Mouse (Mus musculus): ENCODE data around the gene Gnb2. TPM values are rescaled to one million over a fixed set of nuclear protein-coding genes. Genes with fewer than 3 reads are reported as not detected.

Gnb2 gene
- polyA plus RNA-seq (2014; fragmentation: Nextera tagmentation; extraction: Ambion mirVana) = 306 and 319 TPM in 2 replicates

DNA sequence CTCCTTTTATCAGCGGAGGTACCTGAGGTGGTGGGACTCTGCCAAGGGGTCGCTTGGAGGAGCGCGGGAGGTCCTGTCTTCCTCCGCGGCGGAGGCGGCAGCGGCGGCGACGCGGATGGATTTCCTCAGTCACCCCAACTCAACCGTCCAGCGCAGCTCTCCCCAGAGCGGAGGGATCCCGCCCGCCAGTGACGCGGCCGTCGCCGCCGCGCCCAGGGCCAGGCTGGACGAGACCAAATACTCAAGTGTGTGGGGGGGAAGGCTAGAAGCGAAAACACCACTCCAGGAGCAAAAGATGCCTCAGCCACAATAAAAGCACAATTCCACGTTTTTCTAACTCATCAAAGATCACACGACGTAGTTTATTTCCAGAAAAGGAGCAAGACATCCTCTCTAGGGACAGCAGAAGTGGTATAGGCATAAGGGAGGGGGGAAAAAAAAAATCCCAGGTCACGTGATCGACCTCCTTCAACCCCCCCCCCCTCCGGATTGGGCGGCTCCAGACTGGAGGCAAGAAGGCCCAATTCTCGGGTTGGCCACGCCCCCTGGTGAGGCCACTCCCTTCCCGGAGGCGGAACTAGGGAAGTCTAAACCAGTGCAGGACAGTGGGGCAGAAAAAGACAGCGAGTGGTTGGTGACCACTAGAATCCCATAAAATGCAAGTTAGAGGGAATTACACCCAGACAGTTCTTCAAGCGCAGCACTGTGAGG lies at the start of gene Gnb2, which contains the start of gene Epo:
Gene Gnb2, minus strand, starts transcription at position 394 of the 711 bp plus-strand sequence.
Gene Epo, minus strand, starts transcription at position 126 of the 711 bp plus-strand sequence.
- Histone ChIP-seq H3K9me3 (ENCODE audit: control insufficient read depth, low read length) (no peaks in the 10 kb centered on the region), H3K27ac (ENCODE audit: low read depth, low read length) (peak within 1 kb of the TSS; percentile 84), H3K27me3 (replicated peaks; ENCODE audit: control insufficient read depth, insufficient read depth, low read length) (no peaks in the 10 kb centered on the region), H3K4me1 (replicated peaks; ENCODE audit: control insufficient read depth, insufficient read depth, low read length) (peaks cover 16% of the 10 kb centered on the region), H3K4me2 (peak within 1 kb of the TSS; percentile 100), H3K9ac (ENCODE audit: low read depth, low read length) (peak within 1 kb of the TSS; percentile 93), H3K36me3 (ENCODE audit: control insufficient read depth, insufficient read depth, low read length) (peaks cover 17% of the 10 kb centered on the region), H3K4me3 (ENCODE audit: low read depth, low read length) (peak within 1 kb of the TSS; percentile 84)
- under 1% methylated on average over 40 of the region's 40 CpGs for WGBS
- ATAC-seq (replicated peaks; ENCODE audit: low FRiP score) (peak; percentile 82), DNase-seq (ENCODE audit: low spot score) (peak; percentile 97)

DNA sequence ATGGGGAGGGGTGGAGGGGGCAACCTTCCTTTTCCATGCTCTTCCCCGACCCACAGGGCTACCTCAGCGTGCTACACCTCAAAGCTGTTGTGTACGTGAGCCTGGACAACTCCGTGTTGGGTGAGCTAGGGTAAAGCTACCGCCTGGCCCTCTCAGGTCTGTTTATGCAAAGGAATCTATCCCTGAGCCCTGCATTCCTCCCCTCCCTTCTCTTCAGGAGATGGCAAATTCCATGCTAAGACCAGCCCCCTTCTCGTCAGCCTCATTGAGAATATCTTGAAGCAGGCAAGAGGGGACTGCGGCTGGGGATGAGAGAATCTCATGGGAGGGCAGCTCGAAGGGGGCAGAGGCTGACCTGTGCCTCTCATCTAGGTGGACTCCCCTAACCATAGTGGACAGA lies 49.4 kb upstream of the Gnb2 start:
- ATAC-seq (replicated peaks; ENCODE audit: low FRiP score) (no peak), DNase-seq (ENCODE audit: low spot score) (no peak)
- Histone ChIP-seq H3K4me2 (no peak overlapping the region), H3K27me3 (replicated peaks; ENCODE audit: control insufficient read depth, insufficient read depth, low read length) (peaks cover 15% of the 10 kb centered on the region), H3K36me3 (ENCODE audit: control insufficient read depth, insufficient read depth, low read length) (peaks cover 3% of the 10 kb centered on the region; the same call in 1 of the 2 replicates), H3K4me1 (replicated peaks; ENCODE audit: control insufficient read depth, insufficient read depth, low read length) (peaks cover 6% of the 10 kb centered on the region), H3K9me3 (ENCODE audit: control insufficient read depth, low read length) (no peaks in the 10 kb centered on the region), H3K27ac (ENCODE audit: low read depth, low read length) (no peak overlapping the region), H3K4me3 (ENCODE audit: low read depth, low read length) (no peak overlapping the region), H3K9ac (ENCODE audit: low read depth, low read length) (no peak overlapping the region)
- 46% methylated on average over 8 of the region's 8 CpGs for WGBS

DNA sequence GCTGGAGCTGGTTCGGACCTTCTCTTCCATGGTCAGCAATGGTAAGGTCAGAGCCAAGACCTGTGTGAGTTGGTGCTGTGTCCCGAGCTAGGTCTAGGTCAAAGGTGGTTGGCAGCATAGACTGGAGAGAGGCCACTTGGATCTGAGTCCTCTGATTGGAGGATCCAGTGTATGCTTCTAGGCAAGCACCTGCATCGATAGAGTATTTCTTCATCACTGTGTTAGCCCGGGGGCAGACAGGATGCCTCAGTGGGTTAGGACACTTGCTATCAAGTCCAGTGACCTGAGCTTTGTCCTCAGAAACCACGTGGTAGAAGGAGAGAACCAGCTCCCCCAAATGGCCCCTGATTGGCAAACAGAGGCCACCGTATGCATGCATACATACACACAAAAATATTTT lies 46.9 kb upstream of the Gnb2 start:
- H3K27ac ChIP-seq (ENCODE audit: low read depth, low read length) = no peak overlapping the region
- peaks cover 4% of the 10 kb centered on the region; the same call in 1 of the 2 replicates for H3K36me3 ChIP-seq (ENCODE audit: control insufficient read depth, insufficient read depth, low read length)

DNA sequence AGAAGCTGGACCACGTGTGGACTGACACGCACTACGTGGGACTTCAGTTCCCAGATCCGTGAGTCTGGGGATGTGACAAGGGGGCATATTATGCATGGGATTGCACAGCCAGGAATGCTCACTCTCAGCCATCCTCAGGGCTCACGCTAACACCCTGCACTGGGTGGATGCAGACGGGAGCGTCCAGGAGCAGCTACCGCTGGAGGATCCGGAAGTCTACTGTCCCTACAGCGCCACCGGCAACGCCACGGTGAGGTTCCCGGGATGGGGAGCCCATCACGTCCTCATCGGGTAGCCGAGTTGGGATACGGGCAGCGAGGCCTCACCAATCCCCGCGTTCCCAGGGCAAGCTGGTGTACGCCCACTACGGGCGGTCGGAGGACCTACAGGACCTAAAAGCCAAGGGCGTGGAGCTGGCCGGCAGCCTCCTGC lies 41.2 kb upstream of the Gnb2 start:
- Histone ChIP-seq H3K4me2 (peak overlapping the region; percentile 55), H3K9ac (ENCODE audit: low read depth, low read length) (no peak overlapping the region), H3K9me3 (ENCODE audit: control insufficient read depth, low read length) (no peaks in the 10 kb centered on the region), H3K4me3 (ENCODE audit: low read depth, low read length) (peak overlapping the region; percentile 14; the same call in 1 of the 2 replicates), H3K4me1 (replicated peaks; ENCODE audit: control insufficient read depth, insufficient read depth, low read length) (peaks cover 23% of the 10 kb centered on the region), H3K27me3 (replicated peaks; ENCODE audit: control insufficient read depth, insufficient read depth, low read length) (no peaks in the 10 kb centered on the region), H3K36me3 (ENCODE audit: control insufficient read depth, insufficient read depth, low read length) (peaks cover 7% of the 10 kb centered on the region; the same call in 1 of the 2 replicates), H3K27ac (ENCODE audit: low read depth, low read length) (no peak overlapping the region)
- no peak for ATAC-seq (replicated peaks; ENCODE audit: low FRiP score)
- DNase-seq (ENCODE audit: low spot score) = no peak
- WGBS = 20% methylated on average over 27 of the region's 27 CpGs

More for the DNA sequence above, 46.9 kb upstream of the Gnb2 start:
- 57% methylated on average over 6 of the region's 6 CpGs for WGBS
- Histone ChIP-seq H3K27me3 (replicated peaks; ENCODE audit: control insufficient read depth, insufficient read depth, low read length) (peaks cover 15% of the 10 kb centered on the region), H3K4me2 (no peak overlapping the region), H3K9ac (ENCODE audit: low read depth, low read length) (no peak overlapping the region), H3K9me3 (ENCODE audit: control insufficient read depth, low read length) (no peaks in the 10 kb centered on the region), H3K4me3 (ENCODE audit: low read depth, low read length) (no peak overlapping the region), H3K4me1 (replicated peaks; ENCODE audit: control insufficient read depth, insufficient read depth, low read length) (peaks cover 6% of the 10 kb centered on the region)
- DNase-seq (ENCODE audit: low spot score) (no peak), ATAC-seq (replicated peaks; ENCODE audit: low FRiP score) (no peak)

DNA sequence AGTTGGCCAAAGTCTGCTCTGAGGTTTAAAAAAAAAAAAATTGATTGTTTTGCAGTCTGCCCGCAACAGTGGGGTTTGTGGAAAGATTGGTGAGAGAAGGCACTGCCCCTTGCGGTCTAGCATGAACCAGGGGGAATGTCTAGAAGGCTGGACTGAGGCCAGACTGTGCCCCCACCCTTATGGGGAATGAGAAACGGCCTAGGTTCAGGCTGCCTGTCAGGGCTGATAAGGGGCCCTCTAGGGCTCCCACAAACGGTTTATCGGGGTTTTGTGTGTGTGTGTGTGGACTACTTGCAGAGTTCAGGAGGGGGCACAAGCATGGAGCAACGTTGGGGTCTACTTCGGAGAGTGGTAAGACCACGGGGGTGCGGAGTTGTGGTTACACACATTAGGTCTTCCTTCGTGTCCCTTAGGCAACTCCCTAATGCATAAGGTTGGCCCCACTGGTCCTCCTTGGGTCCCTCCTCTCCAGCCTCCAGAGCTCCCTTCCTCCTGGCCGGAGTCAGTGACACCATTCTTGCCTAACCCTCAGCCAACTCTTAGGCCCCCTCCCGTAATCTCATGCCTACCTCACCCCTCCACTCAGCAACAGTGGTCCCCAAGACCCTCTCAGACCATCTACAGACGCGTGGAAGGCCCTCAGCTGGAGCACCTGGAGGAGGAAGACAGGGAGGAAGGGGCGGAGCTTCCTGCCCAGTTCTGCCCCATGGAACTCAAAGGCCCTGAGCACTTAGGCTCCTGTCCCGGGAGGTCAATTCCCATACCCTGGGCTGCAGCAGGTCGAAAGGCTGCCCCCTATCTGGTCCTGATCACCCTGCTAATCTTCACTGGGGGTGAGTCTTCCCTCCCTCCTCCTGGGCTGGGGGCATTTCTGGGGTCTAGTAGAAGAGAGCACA lies 37.6 kb upstream of the Gnb2 start:
- peak overlapping the region; percentile 71 for H3K9ac ChIP-seq (ENCODE audit: low read depth, low read length)
- H3K4me1 ChIP-seq (replicated peaks; ENCODE audit: control insufficient read depth, insufficient read depth, low read length) = peaks cover 32% of the 10 kb centered on the region
- H3K27me3 ChIP-seq (replicated peaks; ENCODE audit: control insufficient read depth, insufficient read depth, low read length) = no peaks in the 10 kb centered on the region
- peak overlapping the region; percentile 91 for H3K27ac ChIP-seq (ENCODE audit: low read depth, low read length)
- peaks cover 3% of the 10 kb centered on the region; the same call in 1 of the 2 replicates for H3K36me3 ChIP-seq (ENCODE audit: control insufficient read depth, insufficient read depth, low read length)
- ATAC-seq (replicated peaks; ENCODE audit: low FRiP score) (peak; percentile 94), DNase-seq (ENCODE audit: low spot score) (peak; percentile 72)
- H3K4me3 ChIP-seq (ENCODE audit: low read depth, low read length) = peak overlapping the region; percentile 58
- 31% methylated on average over 17 of the region's 17 CpGs for WGBS
- H3K9me3 ChIP-seq (ENCODE audit: control insufficient read depth, low read length) = no peaks in the 10 kb centered on the region
- peak overlapping the region; percentile 95 for H3K4me2 ChIP-seq

DNA sequence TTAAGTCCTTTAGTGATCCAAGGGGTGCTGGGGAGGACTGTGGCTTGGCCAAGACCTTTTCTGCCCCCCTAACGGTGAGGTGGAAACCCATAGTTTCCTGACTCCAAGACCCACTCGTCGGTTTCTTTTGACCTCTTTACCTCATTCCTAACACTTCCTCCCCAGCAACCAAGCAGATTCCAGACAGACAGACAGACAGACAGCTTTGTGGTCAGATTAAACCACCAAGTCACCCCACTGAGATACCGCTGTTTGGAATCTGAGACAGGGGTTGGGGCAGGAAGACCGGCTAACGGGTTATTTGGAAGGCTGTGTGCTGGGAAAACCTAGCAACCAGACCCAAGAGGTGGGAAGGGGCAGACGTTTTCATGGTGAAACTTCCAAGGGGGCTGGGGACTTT lies 36.9 kb upstream of the Gnb2 start:
- H3K27ac ChIP-seq (ENCODE audit: low read depth, low read length) = peak overlapping the region; percentile 91
- H3K27me3 ChIP-seq (replicated peaks; ENCODE audit: control insufficient read depth, insufficient read depth, low read length) = no peaks in the 10 kb centered on the region
- H3K4me1 ChIP-seq (replicated peaks; ENCODE audit: control insufficient read depth, insufficient read depth, low read length) = peaks cover 32% of the 10 kb centered on the region
- peaks cover 3% of the 10 kb centered on the region; the same call in 1 of the 2 replicates for H3K36me3 ChIP-seq (ENCODE audit: control insufficient read depth, insufficient read depth, low read length)
- peak; percentile 49 for DNase-seq (ENCODE audit: low spot score)
- peak overlapping the region; percentile 95 for H3K4me2 ChIP-seq
- no peak for ATAC-seq (replicated peaks; ENCODE audit: low FRiP score)
- WGBS = 25% methylated on average over 7 of the region's 7 CpGs
- H3K9ac ChIP-seq (ENCODE audit: low read depth, low read length) = peak overlapping the region; percentile 67
- H3K9me3 ChIP-seq (ENCODE audit: control insufficient read depth, low read length) = no peaks in the 10 kb centered on the region
- peak overlapping the region; percentile 58 for H3K4me3 ChIP-seq (ENCODE audit: low read depth, low read length)

DNA sequence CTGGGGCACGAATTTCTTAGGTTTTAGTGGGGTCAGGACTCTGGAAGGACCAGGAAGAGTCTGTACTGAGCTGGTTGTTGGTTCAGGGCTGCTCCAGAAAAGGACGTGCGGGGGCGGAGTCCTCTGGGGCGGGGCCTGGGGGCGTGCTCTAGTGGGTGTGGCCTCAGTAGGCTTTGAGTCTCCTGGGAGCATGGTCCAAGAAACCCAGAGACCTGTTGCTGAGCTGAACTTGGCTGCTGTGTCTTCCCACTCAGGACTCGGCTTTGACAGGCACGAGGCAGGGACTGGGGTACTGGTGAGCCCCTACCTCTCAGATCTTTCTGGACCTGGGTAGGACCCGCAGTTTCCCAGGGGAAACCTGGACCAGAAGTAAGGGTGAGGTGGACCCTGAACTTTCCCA lies 36.4 kb upstream of the Gnb2 start, which contains the start of gene Tfr2:
Gene Tfr2, plus strand, starts transcription at position 176 of the 400 bp plus-strand sequence.
- Histone ChIP-seq H3K4me3 (ENCODE audit: low read depth, low read length) (peak within 1 kb of the TSS; percentile 58), H3K4me1 (replicated peaks; ENCODE audit: control insufficient read depth, insufficient read depth, low read length) (peaks cover 32% of the 10 kb centered on the region)
- ATAC-seq (replicated peaks; ENCODE audit: low FRiP score) = peak; percentile 82

DNA sequence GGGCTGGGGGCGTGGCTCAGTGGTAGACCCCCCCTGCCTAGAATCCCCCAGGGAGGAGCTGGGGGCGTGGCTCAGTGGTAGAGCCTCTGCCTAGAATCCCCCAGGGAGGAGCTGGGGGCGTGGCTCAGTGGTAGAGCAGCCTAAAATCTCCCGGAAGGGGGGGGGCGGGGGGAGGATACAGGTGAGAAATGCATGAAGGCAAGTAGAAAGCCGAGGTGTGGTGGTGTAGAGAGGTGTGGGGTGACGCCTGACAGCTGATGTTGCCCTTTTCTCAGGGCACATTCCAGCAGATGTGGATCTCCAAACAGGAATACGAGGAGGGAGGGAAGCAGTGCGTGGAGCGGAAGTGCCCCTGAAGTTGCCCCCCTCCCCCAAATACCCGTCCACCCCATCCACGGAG lies 35.7 kb upstream of the Gnb2 start:
- H3K27ac ChIP-seq (ENCODE audit: low read depth, low read length) = peak overlapping the region; percentile 48; the same call in 1 of the 2 replicates

More for the DNA sequence above, 36.4 kb upstream of the Gnb2 start, which contains the start of gene Tfr2:
- Histone ChIP-seq H3K9ac (ENCODE audit: low read depth, low read length) (peak within 1 kb of the TSS; percentile 67), H3K36me3 (ENCODE audit: control insufficient read depth, insufficient read depth, low read length) (no peaks in the 10 kb centered on the region; the same call in 1 of the 2 replicates), H3K4me2 (peak within 1 kb of the TSS; percentile 95), H3K9me3 (ENCODE audit: control insufficient read depth, low read length) (no peaks in the 10 kb centered on the region), H3K27ac (ENCODE audit: low read depth, low read length) (peak within 1 kb of the TSS; percentile 91), H3K27me3 (replicated peaks; ENCODE audit: control insufficient read depth, insufficient read depth, low read length) (no peaks in the 10 kb centered on the region)
- 13% methylated on average over 9 of the region's 9 CpGs for whole genome bisulfite sequencing
- peak; percentile 84 for DNase-seq (ENCODE audit: low spot score)

More for the DNA sequence above, 35.7 kb upstream of the Gnb2 start:
- ATAC-seq (replicated peaks; ENCODE audit: low FRiP score) (no peak), DNase-seq (ENCODE audit: low spot score) (no peak)
- H3K9me3 ChIP-seq (ENCODE audit: control insufficient read depth, low read length) = no peaks in the 10 kb centered on the region
- H3K9ac ChIP-seq (ENCODE audit: low read depth, low read length) = 0 out of 2 replicates have a peak overlapping the region, but pooled peaks have one; percentile 67
- H3K36me3 ChIP-seq (ENCODE audit: control insufficient read depth, insufficient read depth, low read length) = no peaks in the 10 kb centered on the region
- H3K4me1 ChIP-seq (replicated peaks; ENCODE audit: control insufficient read depth, insufficient read depth, low read length) = peaks cover 25% of the 10 kb centered on the region
- peak overlapping the region; percentile 58 for H3K4me3 ChIP-seq (ENCODE audit: low read depth, low read length)
- 60% methylated on average over 12 of the region's 12 CpGs for WGBS
- no peaks in the 10 kb centered on the region for H3K27me3 ChIP-seq (replicated peaks; ENCODE audit: control insufficient read depth, insufficient read depth, low read length)
- peak overlapping the region; percentile 95 for H3K4me2 ChIP-seq

All from liver, embryonic 11.5 days (tissue).